Mouse (Mus musculus) lung, postnatal 0 days (tissue): ENCODE data around the gene Eogt. TPM values are rescaled to one million over a fixed set of nuclear protein-coding genes. Genes with fewer than 3 reads are reported as not detected.
A peak's percentile ranks its signal among the peaks of the same experiment; 100 is the strongest.

Experiments
- ATAC-seq: fragments of 200-750 bp; cut with Nextera tagmentation; 2 replicates; pipeline ENCODE4 v1.8.0; 2017; ENCODE audit warnings: moderate library complexity
- DNase-seq: peaks from one replicate; pipeline ENCODE4 v3.0.0-alpha.2; 2016; ENCODE audit warnings: low spot score
- H3K27ac ChIP-seq: fragments of 300-500 bp; sonication (generic); 2 replicates; pipeline ENCODE4 v1.5.1; 2014; ENCODE audit warnings: antibody characterized with exemption, mild to moderate bottlenecking, low read length, mixed read lengths
- H3K27me3 ChIP-seq: fragments of 300-500 bp; sonication (generic); replicated peaks from 2 replicates; pipeline ENCODE4 v1.6.1; 2014; ENCODE audit warnings: low read length, mixed read lengths; ENCODE audit not compliant: insufficient read depth
- H3K36me3 ChIP-seq: fragments of 300-500 bp; sonication (generic); 2 replicates; pipeline ENCODE4 v1.6.1; 2014; ENCODE audit warnings: low read length, mixed read lengths; ENCODE audit not compliant: insufficient read depth
- H3K4me1 ChIP-seq: fragments of 300-500 bp; sonication (generic); 2 replicates; pipeline ENCODE4 v1.6.1; 2014; ENCODE audit warnings: antibody characterized with exemption, low read depth, low read length, mixed read lengths; ENCODE audit not compliant: insufficient read depth
- H3K4me2 ChIP-seq: fragments of 300-500 bp; sonication (generic); replicated peaks from 2 replicates; pipeline ENCODE4 v1.6.1; 2014; ENCODE audit warnings: low read depth, mild to moderate bottlenecking, low read length, moderate library complexity, mixed read lengths
- H3K4me3 ChIP-seq: fragments of 300-500 bp; sonication (generic); 2 replicates; pipeline ENCODE4 v1.5.1; 2014; ENCODE audit warnings: low read depth, low read length
- H3K9ac ChIP-seq: fragments of 300-500 bp; sonication (generic); replicated peaks from 2 replicates; pipeline ENCODE4 v1.6.1; 2014; ENCODE audit warnings: low read depth, mild to moderate bottlenecking
- H3K9me3 ChIP-seq: fragments of 300-500 bp; sonication (generic); 2 replicates; pipeline ENCODE4 v1.6.1; 2016; ENCODE audit warnings: low read length, mixed read lengths
- CTCF ChIP-seq: IDR thresholded peaks from 2 replicates; pipeline ENCODE4 v1.5.1; 2016; ENCODE audit warnings: antibody characterized with exemption, mild to moderate bottlenecking
- EP300 ChIP-seq: IDR thresholded peaks from 2 replicates; pipeline ENCODE4 v1.6.1; 2016; ENCODE audit warnings: antibody characterized with exemption, mild to moderate bottlenecking, control low read depth
- WGBS: fragments of 180-500 bp; shearing (Covaris S2); extraction: QIAGEN DNeasy Blood & Tissue Kit; methylation state at CpG from one replicate; pipeline ENCODE4 v1.1.7; 2014; 5-methylcytosine and 5-hydroxymethylcytosine counted together
- polyA plus RNA-seq: library from polyadenylated mRNA; unstranded; fragments of >200 nt; fragmentation: Nextera tagmentation; extraction: Ambion mirVana; gene quantifications from 2 replicates; pipeline ENCODE4 v1.2.1, GENCODE M21; 2015

Gene Eogt
- 15.3 and 15.5 TPM in 2 replicates for polyA plus RNA-seq

DNA sequence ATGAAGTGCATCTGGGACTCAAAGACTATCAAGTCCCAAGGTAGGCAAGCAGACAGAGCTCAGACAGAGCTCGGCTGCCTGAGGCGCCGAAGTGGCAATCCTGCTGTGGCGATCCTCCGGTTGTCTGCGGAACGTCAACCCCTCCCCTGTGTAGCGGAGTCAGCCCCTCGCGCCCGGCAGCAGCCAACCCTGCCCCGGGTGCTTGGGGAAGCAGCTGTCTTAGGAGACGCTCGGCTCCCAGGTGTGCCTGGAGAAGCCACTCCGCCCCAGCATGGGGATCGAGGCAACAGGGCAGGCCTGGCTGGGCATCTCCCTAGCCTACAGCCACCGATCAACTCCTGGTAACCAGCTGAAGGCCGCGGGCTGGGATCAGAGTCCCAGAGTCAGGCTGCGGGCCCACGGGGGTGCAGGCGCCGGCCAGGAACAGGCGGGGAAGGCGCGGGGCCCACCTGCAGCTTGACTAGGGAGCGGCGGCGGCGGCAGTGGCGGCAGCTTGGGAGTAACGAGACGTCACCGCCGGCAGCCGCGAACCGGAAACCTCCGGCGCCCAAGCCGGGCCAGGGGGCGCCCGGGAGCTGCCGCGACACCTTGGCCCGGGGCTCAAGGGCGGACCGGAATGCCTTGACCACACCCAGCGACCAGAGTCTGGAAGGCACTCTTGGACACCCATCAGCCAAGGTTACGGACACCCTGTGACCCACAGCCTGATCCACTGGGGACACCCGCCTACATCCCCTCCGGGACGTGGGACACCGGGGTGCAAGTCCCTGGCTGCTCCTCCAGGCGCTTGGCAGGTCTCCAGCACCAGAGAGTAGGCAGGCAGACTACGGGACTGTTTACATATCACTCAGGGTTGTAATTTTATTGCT lies at the start of gene Eogt:
Gene Eogt (minus strand): TSS at position 800 of the 869 bp plus-strand sequence.
- H3K27ac ChIP-seq: peak within 1 kb of the TSS; percentile 88
- peak; percentile 84 for ATAC-seq
- no peaks in the 10 kb centered on the region for H3K27me3 ChIP-seq
- H3K9ac ChIP-seq: peak within 1 kb of the TSS; percentile 89
- peak within 1 kb of the TSS; percentile 57 for H3K4me3 ChIP-seq
- H3K9me3 ChIP-seq: no peaks in the 10 kb centered on the region
- peak; percentile 71 for TF ChIP-seq CTCF
- no peak for TF ChIP-seq EP300
- 2% methylated on average over 51 of the region's 56 CpGs for WGBS
- peak; percentile 90 for DNase-seq
- peak within 1 kb of the TSS; percentile 90 for H3K4me2 ChIP-seq
- H3K4me1 ChIP-seq: peaks cover 11% of the 10 kb centered on the region; the same call in 1 of the 2 replicates
- 0 out of 2 replicates have a peak, but pooled peaks cover 2% of the 10 kb centered on the region for H3K36me3 ChIP-seq

DNA sequence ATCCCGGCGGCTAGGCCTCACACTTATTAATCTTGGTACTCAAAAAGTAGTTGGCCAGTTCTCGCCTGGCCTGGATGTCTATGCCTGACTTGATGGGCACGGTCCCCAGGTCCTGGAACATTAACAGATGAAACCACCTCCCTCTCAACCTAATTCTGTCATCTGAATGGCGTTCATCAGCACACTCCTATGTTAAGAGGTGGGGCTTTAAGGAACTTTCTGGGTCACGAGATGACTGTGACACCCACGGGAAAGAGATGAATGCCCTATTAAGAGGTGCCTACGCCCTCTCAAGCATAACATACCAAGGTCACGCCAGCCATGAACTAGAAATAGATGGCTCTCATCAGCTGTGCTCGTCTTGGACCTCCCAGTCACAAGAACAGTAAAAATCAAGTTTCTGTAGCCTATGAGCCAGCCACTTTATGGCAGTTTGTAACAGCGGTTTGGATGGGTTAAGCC lies 30.4 kb upstream of the Eogt start:
- Histone ChIP-seq H3K27me3 (no peaks in the 10 kb centered on the region), H3K9ac (peak overlapping the region; percentile 96), H3K4me1 (peaks cover 7% of the 10 kb centered on the region; the same call in 1 of the 2 replicates), H3K36me3 (0 out of 2 replicates have a peak, but pooled peaks cover 4% of the 10 kb centered on the region), H3K4me2 (peak overlapping the region; percentile 60), H3K27ac (peak overlapping the region; percentile 98), H3K4me3 (peak overlapping the region; percentile 92), H3K9me3 (no peaks in the 10 kb centered on the region)
- no peak for TF ChIP-seq CTCF
- TF ChIP-seq EP300: no peak
- ATAC-seq: peak; percentile 47
- DNase-seq: peak; percentile 50
- 5% methylated on average over 11 of the region's 11 CpGs for WGBS

DNA sequence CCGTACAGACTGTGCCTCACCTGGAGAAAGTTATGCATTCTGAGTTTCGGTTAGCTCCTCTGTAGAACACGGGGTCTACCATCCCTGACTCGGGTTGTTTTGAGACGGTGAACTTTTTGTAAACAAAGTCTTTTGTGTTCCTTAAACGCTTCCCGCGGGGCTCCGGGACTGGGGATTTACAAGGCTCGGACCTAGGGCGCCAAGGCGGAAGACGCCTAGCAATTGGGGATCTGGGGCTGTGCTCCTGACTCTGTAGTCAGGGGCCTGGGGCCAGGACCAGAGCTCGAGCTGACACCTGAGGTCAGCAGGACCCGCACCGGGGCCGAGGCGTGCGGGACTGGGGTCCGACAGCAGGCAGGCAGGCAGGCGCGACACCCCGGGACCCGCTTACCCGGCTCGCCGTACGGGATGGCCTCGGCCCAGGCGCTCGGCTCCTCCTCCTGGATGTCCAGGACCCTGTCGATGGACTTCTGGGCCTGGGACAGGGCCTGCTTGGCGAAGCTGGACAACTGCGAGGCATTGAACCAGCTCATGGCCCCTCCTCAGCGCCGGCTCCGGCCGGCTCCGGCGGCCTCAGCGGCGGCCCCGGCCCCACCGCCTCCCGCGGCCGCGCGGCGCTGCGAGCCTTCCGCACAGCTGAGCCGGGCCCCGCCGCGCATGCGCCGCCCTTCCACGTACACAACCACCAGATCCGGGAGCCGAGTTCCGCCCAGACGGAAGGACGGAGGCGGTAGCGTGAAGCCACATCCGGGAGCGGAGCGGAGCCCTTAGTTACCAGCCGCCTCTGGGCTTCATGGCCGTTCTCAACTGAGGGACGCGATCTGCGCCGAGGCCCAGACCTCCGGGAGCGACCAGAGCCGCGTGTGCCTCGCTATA lies 29.7 kb upstream of the Eogt start, which contains the start of gene Tmf1:
Gene Tmf1 (minus strand): TSS at position 632 of the 876 bp plus-strand sequence.
- Histone ChIP-seq H3K9me3 (no peaks in the 10 kb centered on the region), H3K4me1 (peaks cover 7% of the 10 kb centered on the region; the same call in 1 of the 2 replicates), H3K4me3 (peak within 1 kb of the TSS; percentile 92), H3K27ac (peak within 1 kb of the TSS; percentile 98), H3K4me2 (peak within 1 kb of the TSS; percentile 60), H3K9ac (peak within 1 kb of the TSS; percentile 96), H3K27me3 (no peaks in the 10 kb centered on the region), H3K36me3 (0 out of 2 replicates have a peak, but pooled peaks cover 4% of the 10 kb centered on the region)
- DNase-seq (peak; percentile 98), ATAC-seq (peak; percentile 99)
- under 1% methylated on average over 79 of the region's 80 CpGs for WGBS
- TF ChIP-seq CTCF (no peak), EP300 (no peak)

DNA sequence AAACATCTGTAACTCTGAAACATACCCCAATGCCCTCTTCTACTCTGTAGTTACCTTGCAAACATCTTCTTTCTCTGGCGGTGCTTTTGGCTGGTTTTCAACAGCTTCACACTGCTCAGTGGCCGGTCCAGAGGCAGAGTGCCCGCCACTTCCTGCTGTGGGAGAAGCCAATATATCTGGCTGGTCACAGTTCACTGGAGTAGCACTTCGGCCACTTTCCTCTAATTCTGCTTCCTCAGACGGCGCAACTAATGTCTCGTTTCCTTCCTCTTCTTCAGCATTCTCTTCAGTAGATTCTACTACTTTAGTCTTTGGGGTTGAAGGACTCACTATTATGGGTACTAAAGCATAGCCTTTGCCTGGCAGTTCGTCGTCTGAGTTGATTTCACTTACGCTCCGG lies 26.7 kb upstream of the Eogt start:
- Histone ChIP-seq H3K4me2 (no peak overlapping the region), H3K36me3 (peaks cover 14% of the 10 kb centered on the region; the same call in 1 of the 2 replicates), H3K4me3 (no peak overlapping the region), H3K4me1 (peaks cover 7% of the 10 kb centered on the region; the same call in 1 of the 2 replicates), H3K27ac (no peak overlapping the region), H3K27me3 (no peaks in the 10 kb centered on the region), H3K9me3 (no peaks in the 10 kb centered on the region), H3K9ac (no peak overlapping the region)
- WGBS: 51% methylated on average over 11 of the region's 11 CpGs
- no peak for TF ChIP-seq EP300
- TF ChIP-seq CTCF: no peak
- no peak for ATAC-seq
- peak; percentile 13 for DNase-seq

DNA sequence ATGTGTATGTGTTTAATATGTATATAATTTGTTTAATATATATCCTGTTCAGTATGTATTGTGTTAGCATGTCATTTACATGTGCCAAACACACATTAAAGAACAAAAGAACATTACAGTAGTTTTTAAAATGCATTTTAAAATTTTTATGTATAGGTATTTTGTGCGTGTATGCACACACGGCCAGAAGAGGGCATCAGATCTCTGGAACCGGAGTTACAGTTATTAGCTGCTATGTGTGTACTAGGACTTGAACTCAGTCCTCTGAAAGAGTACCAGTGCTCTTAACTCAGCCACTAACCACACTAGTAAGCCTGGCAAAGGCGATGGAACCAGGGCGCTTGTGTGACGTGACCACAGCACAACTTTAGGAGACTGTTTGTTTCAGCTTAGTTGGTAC lies 1.2 kb upstream of the Eogt start:
- DNase-seq (no peak), ATAC-seq (no peak)
- 76% methylated on average over 6 of the region's 6 CpGs for WGBS
- Histone ChIP-seq H3K9me3 (no peaks in the 10 kb centered on the region), H3K4me2 (no peak overlapping the region), H3K36me3 (0 out of 2 replicates have a peak, but pooled peaks cover 4% of the 10 kb centered on the region), H3K9ac (no peak overlapping the region), H3K4me3 (no peak overlapping the region), H3K27ac (no peak overlapping the region), H3K27me3 (no peaks in the 10 kb centered on the region), H3K4me1 (peaks cover 11% of the 10 kb centered on the region; the same call in 1 of the 2 replicates)
- peak; percentile 40 for TF ChIP-seq CTCF
- no peak for TF ChIP-seq EP300
